Mouse (Mus musculus): ENCODE results near the gene Itpr1.

Itpr1 gene

DNA sequence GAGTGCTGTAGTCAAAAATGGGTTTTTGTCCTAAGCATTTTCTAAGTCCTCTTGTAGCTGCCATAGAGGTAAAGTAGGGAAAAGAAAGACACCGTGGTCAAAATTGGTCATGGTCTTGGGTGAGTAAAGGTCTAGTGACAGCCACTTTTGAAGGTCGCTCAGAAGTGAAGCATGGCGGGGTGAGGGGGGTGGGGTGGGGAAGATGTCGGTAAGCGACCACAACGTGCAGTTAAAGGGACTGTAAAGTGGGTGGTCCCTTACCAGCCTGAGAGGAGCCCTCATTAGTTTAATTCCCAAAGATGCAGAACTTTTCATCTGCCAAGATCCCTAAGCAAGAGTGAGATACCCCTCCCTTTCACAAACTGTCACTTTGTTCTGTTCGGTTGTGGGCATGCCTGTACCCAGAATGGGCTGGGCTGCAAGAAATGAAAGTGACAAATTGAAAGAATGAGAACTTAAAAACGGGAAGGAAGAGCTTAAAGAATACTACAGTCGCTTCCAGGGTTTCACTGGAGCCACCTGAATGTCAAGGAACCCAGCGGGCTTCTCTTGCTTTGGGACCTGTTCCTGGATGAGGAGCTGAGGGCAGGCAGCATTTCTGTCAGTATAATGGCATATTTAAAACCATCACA lies 1.5 kb downstream of the Itpr1 start:
- no peak for DNase-seq

DNA sequence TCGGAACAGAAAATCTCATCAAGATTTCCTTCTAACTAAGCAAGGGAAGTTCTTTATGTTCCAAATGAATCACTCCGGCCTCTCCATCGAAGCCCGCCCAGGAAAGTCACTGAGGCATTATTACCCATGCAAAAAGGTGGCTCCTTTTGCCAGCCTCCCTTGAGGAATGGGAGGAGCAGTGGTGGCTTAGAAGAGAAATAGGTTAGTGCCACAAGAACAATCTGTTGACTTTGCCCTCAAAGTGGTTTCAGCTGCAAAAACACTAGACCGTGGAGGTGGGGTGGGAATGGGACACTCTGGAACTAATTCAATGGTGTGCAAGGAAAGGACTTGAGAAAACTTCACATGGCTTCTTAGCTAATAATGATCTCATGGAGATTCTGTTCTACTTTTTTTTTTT lies 3.2 kb downstream of the Itpr1 start:
- DNase-seq = no peak

DNA sequence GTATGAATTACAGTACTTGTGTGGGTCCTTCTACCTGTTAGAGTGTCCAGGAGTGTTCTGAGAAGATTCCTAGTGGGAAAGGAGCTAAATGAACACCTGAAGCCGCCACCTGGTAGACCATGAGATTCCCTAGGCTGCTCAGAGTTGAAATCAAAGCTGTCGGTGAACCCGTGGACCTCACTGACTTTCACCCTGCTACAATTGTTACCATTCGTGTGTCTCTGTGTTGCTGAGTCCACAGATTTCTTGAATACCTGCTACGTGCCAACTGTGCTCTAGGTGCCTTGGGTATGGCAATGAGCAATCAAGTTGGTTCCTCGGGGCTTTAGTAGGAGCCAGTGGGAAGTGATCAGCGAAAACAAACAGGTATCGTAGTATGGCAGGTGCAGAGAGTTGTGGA lies 3.9 kb downstream of the Itpr1 start:
- no peak for DNase-seq

DNA sequence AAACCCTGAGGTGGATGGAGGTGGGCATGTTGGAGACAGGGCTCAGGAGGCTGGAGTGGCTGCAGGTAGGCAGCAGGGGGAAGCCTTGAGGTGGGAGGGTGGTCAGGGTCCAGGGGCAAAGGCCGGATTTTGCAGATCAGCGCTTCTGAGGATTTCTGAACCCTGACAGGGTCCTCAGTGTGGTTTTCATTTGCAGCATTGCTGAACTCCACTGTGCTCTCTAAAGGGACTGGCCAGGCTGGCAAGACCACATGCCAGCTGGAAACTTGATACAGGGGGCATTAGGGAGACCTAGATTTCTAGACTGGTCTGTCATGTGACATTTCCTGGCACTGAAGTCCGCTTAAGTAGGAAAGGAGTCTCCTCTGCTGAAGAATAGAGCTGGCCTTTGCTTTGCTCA lies 5.1 kb downstream of the Itpr1 start:
- no peak for DNase-seq

DNA sequence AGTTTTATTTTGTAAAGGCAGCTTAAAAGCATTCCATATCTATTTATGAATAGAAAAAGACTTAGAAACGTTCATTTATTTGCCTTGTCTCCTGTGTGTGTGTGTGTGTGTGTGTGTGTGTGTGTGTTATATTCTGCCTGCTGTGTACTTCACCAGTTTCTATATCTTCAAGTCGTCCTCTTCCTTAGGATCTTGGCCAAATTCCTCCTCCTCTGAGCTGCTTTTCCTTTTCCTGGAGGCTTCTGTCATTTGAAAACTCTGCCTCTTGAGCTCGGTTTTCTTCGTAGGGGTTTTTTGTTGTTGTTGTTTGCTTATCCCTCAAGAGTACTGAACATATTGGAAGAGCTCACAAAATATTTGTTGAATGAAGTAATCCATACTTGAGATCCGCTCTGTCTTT lies 9.5 kb downstream of the Itpr1 start:
- no peak for DNase-seq

DNA sequence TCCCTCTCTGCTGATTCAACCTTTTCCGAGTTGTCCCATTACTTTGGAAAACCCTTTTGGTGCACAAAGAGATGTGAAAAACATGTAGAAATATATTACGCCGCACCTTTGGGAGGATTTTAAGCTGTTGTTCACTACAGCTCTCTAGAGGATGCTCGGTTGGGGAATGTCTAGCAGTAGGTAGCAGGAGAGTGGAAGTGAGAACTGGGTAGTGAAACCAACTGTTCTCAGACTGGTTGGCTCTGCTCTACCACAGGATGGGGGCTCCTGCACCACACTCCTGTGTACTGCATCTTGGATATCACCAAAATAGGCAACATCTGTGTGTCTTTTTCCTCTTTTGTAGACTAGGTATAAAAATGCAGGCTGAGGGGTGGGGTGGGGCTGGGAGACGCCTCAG lies 10.0 kb downstream of the Itpr1 start:
- no peak for DNase-seq

DNA sequence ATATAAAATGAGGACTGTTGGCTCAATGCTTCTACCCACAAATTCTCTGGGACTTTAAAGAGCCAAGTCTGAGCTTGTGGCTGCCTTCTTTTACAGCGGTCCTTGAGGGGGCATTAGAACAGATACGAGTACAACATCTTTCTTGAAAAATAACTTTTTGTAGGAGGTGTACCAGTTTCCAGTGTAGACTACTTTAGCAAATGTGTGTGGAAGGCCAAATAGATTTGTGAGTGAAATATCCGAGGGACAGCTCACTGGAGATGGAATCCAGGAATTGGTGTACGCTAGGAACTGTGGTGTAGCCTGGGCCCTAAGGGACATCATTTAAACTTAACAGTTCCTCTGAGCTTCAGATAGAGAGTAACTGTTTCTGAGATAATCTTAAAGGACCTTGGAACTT lies 11.5 kb downstream of the Itpr1 start:
- no peak for DNase-seq

DNA sequence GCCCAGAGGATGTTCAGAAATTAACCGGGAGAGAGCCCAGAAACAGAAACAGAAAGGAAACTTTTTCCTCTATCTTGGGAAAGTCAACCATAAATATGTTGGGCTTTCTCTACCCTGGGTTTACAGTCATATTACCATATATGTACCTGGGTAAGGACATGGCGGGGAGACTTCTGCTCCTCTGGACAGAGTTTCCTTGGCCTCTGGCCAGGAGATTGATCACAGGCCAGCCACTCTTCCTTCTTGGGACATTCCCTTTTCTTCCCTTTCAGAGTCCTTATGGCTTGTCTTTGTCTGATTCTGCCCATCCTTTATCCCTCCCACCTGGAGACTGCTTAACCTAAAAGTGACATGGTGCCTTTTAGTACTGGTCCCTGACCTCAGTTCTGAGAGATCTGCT lies 12.1 kb downstream of the Itpr1 start:
- DNase-seq = no peak

DNA sequence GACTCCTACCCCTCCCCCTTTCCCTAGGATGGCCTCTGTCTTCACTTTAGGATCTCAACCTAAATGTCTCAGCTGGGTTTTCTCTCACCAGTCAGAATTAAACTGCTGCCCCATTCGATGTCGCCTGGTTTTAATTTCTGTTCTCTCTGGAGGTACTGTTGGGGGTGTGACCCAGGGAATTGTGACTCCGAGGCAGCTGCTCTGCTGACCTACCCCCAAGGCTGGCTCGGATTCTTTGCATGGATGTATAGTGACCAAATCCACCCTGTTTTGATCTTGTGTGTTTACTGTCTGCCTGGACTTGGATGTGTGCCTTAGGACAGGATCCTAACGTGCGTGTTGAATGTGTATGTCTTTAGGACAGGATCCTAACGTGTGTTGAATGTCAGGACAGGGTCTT lies 13.3 kb downstream of the Itpr1 start:
- no peak for DNase-seq

DNA sequence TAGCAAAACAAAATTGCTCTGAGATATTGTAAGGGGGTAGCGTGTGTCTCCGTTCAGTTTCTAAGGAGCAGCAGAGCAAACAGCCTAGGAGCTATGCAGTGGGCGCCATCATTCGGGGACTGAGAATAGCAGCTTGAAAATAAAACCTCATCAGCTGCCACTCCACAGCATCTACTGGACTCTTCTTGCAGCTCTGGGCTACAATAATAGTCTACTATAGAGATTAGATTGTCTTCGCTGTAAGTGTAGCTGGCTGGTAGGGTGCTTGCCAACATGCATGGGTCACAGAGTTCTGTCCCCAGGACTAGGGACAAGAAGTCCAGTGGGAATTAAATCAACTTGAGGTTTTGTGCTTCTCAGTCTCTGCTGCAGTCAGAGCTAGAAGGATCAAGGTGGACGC lies 14.6 kb downstream of the Itpr1 start:
- DNase-seq = no peak

DNA sequence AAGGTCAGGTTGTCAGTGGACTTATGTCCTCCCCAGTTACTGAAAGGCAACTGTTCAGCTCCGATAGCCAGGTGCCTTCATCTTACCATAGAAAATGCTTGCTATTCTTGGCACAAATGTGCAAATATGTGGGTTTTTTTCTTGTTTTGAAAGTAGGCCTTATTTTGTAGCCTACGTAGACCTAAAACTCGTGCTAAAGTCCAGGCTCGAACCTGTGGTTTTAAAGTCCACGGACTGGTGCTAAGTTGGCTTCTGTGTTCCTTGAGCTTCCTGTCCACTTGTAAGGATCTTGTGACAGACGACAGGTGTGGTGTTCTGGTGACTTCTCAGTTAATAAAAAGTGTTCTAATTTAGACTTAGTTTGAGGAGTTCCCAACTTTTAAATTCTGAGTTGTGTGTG lies 15.2 kb downstream of the Itpr1 start:
- no peak for DNase-seq

DNA sequence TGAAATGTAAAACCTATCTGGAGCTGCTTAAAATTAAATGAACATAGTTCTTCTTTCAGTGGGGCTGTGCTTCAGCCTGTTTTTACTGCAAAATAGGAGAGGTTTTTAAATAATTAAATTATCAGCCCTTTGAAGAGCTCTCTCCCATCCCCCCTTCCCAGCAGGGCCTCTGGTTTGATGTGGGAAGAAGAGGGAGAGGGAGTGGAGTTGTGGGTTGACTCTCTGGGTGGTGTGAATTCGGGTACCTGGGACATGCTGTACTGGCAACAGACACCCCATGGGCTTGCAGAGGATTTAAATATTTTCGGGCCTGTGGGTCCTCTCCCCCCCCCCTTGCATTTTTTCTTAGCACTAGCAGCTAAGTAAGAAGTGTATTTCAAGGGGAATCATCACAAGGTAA lies 15.7 kb downstream of the Itpr1 start:
- DNase-seq = no peak

DNA sequence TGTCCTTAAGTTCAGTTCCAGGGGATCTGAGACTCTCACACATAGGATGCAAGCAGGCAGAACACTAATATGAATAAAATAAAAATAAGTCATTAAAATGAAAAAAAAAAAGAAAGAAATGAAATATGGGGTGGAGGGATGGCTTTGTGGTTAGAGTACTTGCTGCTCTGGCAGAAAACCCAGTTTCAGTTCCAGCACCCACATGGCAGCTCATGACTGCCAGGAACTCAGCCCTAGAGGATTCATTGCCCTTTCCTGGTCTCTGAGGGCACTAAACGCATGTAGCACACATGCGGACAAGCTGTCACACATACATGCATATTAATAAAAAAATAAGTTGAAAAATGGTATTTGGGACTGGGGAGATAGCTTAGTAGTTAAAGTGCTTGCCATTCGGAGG lies 17.7 kb downstream of the Itpr1 start:
- no peak for DNase-seq

DNA sequence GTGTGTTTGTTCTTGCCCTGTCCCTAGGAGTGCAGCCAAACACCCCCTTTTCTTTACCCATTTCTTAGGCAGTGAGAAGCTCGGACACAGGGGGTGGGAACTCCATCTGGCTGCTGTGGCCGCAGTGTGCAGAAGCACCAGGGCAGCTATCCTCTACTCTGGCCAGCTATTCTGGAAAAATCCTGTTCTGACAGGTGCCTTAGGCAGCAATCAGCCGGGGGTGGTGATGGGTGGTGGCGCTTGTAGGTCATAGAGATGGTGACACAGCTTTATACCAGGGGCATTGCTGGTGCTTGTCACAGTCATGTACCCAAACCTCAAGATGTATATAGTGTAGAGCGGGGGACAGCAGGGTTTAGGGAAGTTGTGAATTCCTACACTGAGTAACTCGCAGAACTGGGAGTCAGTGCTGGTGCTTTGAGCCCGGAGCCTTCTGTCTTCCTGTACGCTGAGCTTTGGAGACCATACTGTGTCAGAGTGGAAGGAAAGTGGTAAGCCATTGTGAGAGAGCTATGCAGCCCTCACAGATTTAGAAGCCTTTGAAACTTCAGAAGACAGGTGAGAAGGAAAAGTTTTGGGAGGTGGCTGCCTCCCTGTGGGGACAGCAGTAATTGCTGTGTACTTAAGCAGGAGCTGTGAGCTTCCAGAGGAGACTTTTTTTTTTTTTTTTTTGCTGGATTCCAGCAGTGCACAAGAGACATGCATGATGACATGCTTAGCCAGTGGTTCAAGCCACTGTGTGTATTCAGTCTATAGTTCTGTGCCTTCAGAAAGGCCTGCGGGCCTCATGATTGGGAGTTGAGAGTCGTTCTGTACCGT lies 19.2 kb downstream of the Itpr1 start:
- no peak for DNase-seq

DNA sequence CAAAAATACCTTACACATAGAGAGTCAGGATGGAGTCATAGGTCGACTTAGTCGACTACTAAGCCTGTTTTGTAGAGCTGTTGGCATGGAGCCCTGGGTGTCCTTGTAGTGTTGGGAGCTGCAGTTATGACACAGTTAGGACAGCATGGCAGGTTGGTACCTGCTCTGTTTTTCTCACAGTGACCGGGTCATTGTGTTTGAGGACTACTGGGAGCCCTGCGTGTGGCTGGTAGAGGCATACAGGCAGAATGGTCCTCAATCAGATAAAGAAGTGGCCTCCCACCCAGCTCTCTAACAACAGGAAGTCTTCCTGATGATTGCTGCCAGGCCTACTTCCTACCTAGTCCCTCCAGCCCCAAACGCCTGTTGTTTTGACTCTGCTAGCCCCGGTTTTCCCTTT lies 20.2 kb downstream of the Itpr1 start:
- DNase-seq = no peak

DNA sequence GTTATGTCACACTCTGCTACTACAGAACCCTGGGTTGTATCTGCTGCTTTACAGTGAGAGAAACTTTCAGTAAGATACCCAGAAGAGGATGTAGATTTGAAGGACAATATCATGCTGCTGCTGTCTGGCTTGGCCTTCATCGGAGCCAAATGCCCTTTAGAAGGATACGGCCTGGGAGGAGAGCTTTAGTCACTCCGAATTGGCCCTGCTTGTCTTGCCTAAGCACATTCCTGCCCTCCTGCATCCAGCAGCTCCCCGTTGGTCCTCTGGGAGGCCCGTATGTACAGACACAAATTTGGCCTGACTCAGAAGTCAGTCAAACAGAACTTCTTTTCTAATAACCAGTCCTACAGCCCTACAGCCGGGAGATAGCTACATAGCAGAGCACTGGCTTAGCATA lies 21.6 kb downstream of the Itpr1 start:
- no peak for DNase-seq

DNA sequence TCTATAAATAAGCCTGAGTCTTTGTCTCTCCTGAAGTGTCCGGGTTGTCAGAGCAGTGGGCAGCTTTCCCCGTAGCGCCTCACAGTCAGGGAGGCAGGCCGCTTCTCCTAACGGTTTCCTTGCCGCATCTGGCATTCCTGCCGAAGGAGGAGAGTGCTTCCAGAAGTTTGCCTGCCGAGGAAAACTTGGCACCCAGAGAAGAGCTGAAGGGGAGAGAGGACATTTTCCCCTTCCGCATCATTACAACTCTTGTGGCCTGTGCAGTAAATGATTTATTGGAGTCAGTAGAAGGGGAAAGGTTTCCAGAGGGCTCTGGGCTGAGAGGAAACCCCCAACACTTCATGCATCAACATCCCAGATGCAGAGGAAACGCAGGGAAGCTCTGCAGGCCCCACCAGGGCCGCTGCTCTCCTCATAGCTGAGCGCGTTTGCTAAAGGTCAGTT lies 22.8 kb downstream of the Itpr1 start:
- no peak for DNase-seq

DNA sequence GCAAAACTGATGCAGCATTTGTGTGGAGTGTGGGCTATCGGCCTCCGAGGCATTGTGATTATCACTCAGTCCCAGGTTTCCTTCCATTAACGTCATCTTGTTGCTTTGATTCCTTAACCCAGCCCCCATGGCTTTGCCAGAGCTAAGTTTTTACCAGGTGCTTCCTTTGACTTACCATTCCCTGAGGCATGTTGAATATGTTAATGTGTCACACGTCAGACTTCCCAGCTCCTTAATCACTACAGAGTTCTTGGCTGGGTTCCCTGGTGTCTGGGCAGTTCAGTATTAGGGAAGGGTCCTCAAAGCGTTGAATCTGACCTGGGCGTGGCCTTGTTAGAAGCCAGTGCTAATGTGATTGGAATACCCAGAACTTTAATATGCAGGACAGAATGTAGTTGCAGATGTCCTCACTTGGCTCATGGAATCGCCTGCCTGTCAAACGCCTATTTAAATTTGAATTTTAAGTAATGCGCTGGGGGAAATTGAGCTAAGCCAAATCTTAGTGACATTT lies 23.6 kb downstream of the Itpr1 start:
- DNase-seq = no peak

DNA sequence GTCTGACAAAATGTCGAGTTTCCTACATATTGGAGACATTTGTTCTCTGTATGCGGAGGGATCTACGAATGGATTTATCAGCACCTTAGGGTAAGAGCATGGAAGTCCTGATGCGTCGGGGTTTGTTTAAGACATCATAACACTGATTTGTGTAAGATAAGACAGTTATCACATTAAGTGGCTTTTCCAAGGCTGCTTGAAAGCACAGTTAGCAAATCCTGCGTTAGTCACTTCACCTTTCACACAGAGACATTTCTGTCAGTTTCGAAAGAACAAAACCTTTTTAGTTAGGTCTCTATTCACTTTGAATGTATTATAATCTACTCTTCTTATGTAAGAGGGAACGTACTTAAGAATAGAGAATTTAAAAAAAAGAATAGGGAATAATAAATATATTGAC lies 24.1 kb downstream of the Itpr1 start:
- no peak for DNase-seq

DNA sequence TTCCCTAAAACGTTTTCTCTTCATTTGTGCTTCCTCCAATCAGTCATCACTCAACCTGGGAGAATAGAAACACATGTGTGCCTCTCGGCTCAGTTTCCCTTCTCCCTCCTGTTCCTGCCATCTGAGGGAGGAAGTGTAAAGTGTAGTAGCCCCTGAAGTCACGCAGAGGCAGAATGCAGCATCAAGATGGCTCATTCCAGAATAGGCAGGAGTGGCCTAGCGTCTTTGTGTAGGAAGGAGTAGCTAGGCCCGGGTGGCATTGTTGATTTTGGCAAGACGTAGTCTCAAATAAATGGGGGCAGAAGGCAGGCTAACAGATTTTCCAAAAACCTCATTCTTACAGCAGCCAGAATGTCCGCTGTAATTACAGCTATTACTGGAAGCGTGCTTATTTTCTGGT lies 24.7 kb downstream of the Itpr1 start:
- DNase-seq = no peak

DNA sequence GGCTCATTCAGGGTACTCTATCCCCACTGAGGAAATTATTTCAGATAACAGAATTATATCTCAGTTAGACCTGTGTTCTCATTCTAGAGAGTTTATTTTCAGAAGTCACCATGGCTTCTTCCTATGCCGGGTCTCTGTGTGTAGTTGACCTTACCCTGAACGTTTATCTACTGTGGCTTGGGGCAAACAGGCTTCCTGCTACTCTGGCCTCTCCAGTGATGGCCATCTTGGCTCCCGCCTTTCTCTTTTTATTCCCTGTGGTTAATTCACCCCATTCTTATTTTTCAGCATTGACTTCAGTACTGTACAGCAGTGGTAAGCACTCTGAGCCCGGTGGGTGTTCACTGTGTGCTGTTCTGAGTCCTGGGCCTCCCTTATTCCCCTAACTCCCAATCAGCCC lies 25.1 kb downstream of the Itpr1 start:
- DNase-seq = no peak

DNA sequence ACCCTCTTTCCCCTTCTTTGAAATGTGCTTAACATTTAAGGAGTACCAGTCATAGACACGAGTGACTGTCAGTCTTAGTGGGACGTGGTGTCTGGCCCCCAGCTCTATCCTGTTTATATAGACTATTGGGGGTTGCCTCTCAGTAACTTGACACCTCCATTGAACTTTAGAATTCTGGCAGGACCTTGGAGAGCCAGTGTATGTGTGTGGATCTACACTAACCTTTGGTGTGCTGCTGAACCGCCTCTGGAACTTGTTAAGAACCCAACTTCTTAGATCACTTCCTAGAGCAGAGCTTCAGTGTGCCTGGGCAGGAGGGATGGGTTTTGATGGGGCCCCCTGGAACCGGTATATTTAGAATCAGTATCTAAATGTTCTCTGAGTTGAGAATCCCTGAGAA lies 26.2 kb downstream of the Itpr1 start:
- no peak for DNase-seq

DNA sequence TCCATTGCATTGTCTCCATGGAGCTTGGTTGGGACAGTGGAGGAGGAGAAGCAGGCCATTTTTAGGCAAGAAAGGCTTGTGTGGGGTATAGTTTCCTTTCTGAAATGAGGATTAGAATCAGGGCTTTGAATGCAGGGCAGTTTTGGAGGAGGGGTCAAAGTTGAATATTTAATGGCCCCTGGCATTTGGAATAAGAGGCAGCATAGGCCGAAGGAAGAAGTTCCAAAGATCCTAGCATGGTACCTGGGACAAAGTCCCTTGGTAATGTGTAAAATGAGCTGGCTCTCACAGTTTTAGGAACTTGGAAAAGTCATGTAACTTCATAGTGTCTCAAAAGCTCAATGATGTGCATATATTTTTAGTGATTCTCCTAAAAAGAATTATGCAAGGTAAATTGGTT lies 27.1 kb downstream of the Itpr1 start:
- DNase-seq = no peak

DNA sequence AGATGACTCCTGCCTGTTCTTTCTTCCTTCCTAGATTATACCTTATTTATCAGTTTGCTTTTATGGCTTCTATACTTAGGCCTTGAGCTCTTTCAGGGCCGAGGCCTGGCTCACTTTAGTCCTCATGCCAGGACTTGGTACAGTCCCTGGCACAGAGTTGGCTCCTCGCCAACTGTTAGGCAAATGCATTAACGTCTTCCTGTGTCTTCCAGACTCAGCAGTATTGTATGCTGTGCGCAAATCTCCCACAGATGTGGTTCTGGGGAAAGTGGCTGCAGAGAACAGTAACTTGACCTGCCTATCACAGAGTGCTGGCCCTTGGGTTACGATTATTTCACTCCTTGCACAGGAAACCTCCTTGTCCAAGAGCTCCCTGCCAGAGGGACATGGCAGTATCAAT lies 27.9 kb downstream of the Itpr1 start:
- DNase-seq = no peak

DNA sequence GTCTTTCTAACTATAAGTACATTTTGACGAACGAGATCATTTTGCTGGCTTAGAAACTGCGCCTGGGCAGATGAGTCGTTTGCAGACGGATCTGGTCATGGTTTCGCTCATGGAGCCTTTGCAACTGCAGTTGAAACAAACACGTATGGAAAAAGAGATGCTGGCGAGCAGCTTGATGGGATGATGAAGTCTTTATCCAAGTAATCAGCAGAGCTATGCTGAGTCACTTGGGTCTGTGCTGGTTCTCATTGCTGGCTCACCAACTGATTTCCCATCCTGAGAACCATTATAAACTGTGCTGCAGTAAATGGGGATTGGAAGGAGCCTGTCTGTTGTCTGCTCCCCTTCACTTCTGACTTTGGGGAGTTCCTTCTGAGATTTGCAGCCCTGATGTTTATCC lies 31.7 kb downstream of the Itpr1 start:
- no peak for DNase-seq

Data from right cerebral cortex, postnatal 25 days (tissue).